Mouse (Mus musculus): Measurements from ENCODE around the gene Lrrc55. TPM values are rescaled to one million over a fixed set of nuclear protein-coding genes. Genes with fewer than 3 reads are reported as not detected.
A peak's percentile ranks its signal among the peaks of the same experiment; 100 is the strongest.

Gene Lrrc55
- total and polyA plus RNA-seq, 3 experiments: 0.81 to 1.6 (median 1.3) TPM

DNA sequence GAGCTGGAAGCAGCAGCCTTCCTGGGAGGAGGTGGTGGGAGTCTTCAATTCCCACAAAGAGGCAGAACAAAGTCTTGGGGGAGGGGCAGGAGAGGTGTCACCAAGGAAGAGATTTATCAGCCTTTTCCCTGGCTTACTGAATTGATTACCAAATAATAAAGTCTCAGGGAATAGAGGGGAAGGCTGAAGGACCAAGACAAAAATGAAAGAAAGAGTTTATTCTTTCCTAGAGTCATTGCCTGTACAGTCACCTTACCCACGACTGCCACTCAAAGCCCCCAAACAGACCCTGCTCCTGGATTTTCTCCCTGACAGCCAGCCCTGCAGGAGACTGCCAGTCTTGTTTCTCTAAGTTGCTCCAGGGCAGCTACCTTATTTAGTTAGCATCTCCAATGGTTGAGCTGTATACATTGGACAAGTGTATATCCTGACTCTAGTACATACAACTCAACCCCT lies 35.3 kb downstream of the Lrrc55 start:
- no peak overlapping the region for H3K4me3 ChIP-seq
- no peaks in the 10 kb centered on the region for H3K36me3 ChIP-seq (ENCODE audit: control insufficient read depth, insufficient read depth, low read length)
- 48% methylated on average over 1 of the region's 1 CpGs for WGBS
- no peak overlapping the region for H3K27ac ChIP-seq
- DNase-seq: no peak
- TF ChIP-seq POLR2A (IDR thresholded peaks at IDR 0.05; ENCODE audit: insufficient read depth, low read depth, low read length): no peak
- no peak for TF ChIP-seq EP300 (IDR thresholded peaks at IDR 0.05; ENCODE audit: insufficient read depth, low read depth, low read length)
- no peak for TF ChIP-seq CTCF (IDR thresholded peaks at IDR 0.05)
- H3K9ac ChIP-seq (ENCODE audit: low read depth, low read length): no peak overlapping the region
- peaks cover 2% of the 10 kb centered on the region for H3K4me1 ChIP-seq (ENCODE audit: control insufficient read depth, insufficient read depth, low read length)
- H3K79me2 ChIP-seq (replicated peaks; ENCODE audit: control insufficient read depth, insufficient read depth, low read length): no peaks in the 10 kb centered on the region
- intact Hi-C loops (cut with DNase I): no loop called here
- no peaks in the 10 kb centered on the region for H3K27me3 ChIP-seq (ENCODE audit: control insufficient read depth, insufficient read depth, low read length)

DNA sequence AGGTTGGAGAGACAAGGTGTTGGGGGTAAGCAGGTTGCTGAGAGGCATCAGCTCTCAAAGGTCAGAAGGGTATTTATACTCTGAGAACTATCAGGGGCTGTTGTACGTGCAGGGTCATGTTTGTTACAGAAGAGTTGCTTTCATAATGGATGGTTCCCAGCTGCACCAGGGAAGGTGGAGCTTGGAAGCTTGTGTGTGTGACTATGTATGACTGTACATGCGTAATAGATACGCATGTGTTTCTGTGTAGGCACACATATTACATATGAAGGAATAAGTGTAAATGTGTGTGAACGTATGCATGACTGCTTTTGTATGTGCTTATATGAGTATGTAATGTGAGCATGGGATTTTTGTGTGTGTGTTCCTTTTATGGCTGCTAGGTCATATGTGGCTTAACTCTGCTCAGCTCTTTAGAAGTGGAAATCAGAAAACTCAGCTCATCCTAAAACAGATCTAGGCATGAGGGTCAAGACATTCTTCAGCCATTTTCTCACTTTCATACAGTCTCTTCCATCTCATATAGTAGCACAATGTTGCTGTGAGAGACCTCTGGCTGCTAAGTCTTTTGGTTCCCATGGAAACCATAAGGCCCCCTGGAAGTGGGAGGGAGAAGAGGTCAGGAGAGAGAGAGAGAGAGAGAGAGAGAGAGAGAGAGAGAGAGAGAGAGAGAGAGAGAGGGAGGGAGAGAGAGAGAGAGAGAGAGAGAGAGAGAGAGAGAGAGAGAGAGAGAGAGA lies 35.9 kb downstream of the Lrrc55 start:
- no peak for DNase-seq
- intact Hi-C loops (cut with DNase I): no loop called here
- Histone ChIP-seq H3K4me1 (ENCODE audit: control insufficient read depth, insufficient read depth, low read length) (peaks cover 3% of the 10 kb centered on the region), H3K79me2 (replicated peaks; ENCODE audit: control insufficient read depth, insufficient read depth, low read length) (no peaks in the 10 kb centered on the region), H3K9ac (ENCODE audit: low read depth, low read length) (no peak overlapping the region), H3K4me3 (no peak overlapping the region), H3K27me3 (ENCODE audit: control insufficient read depth, insufficient read depth, low read length) (no peaks in the 10 kb centered on the region), H3K36me3 (ENCODE audit: control insufficient read depth, insufficient read depth, low read length) (no peaks in the 10 kb centered on the region), H3K27ac (no peak overlapping the region)
- TF ChIP-seq CTCF (IDR thresholded peaks at IDR 0.05) (no peak), POLR2A (IDR thresholded peaks at IDR 0.05; ENCODE audit: insufficient read depth, low read depth, low read length) (no peak), EP300 (IDR thresholded peaks at IDR 0.05; ENCODE audit: insufficient read depth, low read depth, low read length) (no peak)
- 77% methylated on average over 4 of the region's 4 CpGs for WGBS

DNA sequence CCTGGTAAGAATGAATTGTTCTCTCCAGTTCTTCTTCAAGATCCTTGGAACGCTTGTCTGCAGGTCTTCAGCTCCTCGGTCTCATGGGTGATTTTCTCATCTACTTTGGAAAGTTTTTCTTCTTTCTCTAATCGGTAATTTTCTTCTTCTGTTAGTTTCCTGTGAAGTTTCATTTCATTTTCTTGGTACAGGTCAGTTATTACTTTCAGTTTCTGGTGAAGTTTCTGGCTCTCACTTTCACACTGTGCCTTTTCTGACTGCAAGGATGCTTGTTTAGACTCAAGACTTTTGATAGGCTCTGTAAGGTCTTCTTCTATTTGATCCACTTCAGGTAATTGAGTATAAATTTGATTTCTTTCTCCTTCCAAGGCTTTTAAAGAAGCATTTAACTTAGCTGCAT lies 39.6 kb downstream of the Lrrc55 start:
- Histone ChIP-seq H3K9ac (ENCODE audit: low read depth, low read length) (no peak overlapping the region), H3K27me3 (ENCODE audit: control insufficient read depth, insufficient read depth, low read length) (no peaks in the 10 kb centered on the region), H3K4me3 (no peak overlapping the region), H3K27ac (no peak overlapping the region; the same call in 1 of the 2 replicates), H3K79me2 (replicated peaks; ENCODE audit: control insufficient read depth, insufficient read depth, low read length) (no peaks in the 10 kb centered on the region), H3K4me1 (ENCODE audit: control insufficient read depth, insufficient read depth, low read length) (peaks cover 4% of the 10 kb centered on the region), H3K36me3 (ENCODE audit: control insufficient read depth, insufficient read depth, low read length) (no peaks in the 10 kb centered on the region)
- intact Hi-C loops (cut with DNase I): no loop called here
- TF ChIP-seq EP300 (IDR thresholded peaks at IDR 0.05; ENCODE audit: insufficient read depth, low read depth, low read length): no peak
- TF ChIP-seq POLR2A (IDR thresholded peaks at IDR 0.05; ENCODE audit: insufficient read depth, low read depth, low read length): no peak
- TF ChIP-seq CTCF (IDR thresholded peaks at IDR 0.05): no peak
- DNase-seq: no peak
- 61% methylated on average over 3 of the region's 3 CpGs for WGBS

DNA sequence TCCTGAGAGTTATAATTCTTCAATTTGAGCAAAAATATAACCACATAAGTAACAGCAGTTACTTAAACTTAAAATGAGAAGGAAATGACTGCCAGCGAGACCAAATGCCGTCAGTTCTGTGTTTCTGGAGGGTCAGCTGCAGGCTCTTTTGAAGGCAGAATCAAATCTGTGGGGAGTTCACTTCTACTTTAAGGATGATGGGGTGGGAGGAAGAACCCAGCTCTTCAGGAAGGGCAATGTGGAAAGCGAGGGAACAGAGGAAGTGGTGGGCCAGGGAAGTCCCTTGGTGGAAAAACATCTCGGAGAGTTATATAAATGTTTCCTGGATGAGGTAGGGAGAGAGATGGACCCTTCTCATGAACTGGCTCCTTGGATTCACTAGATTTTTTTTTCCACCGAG lies 40.9 kb downstream of the Lrrc55 start:
- TF ChIP-seq CTCF (IDR thresholded peaks at IDR 0.05) (no peak), POLR2A (IDR thresholded peaks at IDR 0.05; ENCODE audit: insufficient read depth, low read depth, low read length) (no peak), EP300 (IDR thresholded peaks at IDR 0.05; ENCODE audit: insufficient read depth, low read depth, low read length) (no peak)
- Histone ChIP-seq H3K4me1 (ENCODE audit: control insufficient read depth, insufficient read depth, low read length) (peaks cover 4% of the 10 kb centered on the region), H3K4me3 (no peak overlapping the region), H3K9ac (ENCODE audit: low read depth, low read length) (no peak overlapping the region), H3K79me2 (replicated peaks; ENCODE audit: control insufficient read depth, insufficient read depth, low read length) (no peaks in the 10 kb centered on the region), H3K36me3 (ENCODE audit: control insufficient read depth, insufficient read depth, low read length) (no peaks in the 10 kb centered on the region), H3K27me3 (ENCODE audit: control insufficient read depth, insufficient read depth, low read length) (no peaks in the 10 kb centered on the region), H3K27ac (peak overlapping the region; percentile 40)
- WGBS: 54% methylated on average over 5 of the region's 5 CpGs
- intact Hi-C loops (cut with DNase I): no loop called here
- no peak for DNase-seq

DNA sequence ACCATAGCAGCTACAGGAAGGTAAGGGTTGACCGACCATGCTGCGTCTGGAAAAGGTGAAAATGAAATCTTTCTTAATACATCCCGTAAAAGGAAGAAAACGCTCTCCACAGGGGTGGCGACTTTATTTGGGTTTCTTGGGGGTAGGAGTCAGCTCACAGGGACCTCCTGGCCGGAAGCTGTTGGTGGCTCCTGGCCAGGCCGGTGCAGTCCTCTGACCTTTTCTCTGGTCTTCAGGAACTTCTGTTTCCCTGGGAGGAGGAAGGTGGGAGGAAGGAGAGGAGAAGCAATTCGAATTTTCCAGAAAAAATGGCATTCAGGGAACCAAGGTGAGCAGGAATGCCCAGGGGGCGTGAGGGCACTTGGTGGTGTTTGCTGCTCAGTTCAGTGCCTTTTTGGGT lies 41.7 kb downstream of the Lrrc55 start:
- H3K27me3 ChIP-seq (ENCODE audit: control insufficient read depth, insufficient read depth, low read length): no peaks in the 10 kb centered on the region
- no peak overlapping the region for H3K4me3 ChIP-seq
- TF ChIP-seq CTCF (IDR thresholded peaks at IDR 0.05) (no peak), EP300 (IDR thresholded peaks at IDR 0.05; ENCODE audit: insufficient read depth, low read depth, low read length) (no peak), POLR2A (IDR thresholded peaks at IDR 0.05; ENCODE audit: insufficient read depth, low read depth, low read length) (no peak)
- 46% methylated on average over 9 of the region's 9 CpGs for WGBS
- no peaks in the 10 kb centered on the region for H3K79me2 ChIP-seq (replicated peaks; ENCODE audit: control insufficient read depth, insufficient read depth, low read length)
- peak; percentile 49 to 57 for DNase-seq
- peaks cover 4% of the 10 kb centered on the region for H3K4me1 ChIP-seq (ENCODE audit: control insufficient read depth, insufficient read depth, low read length)
- no peaks in the 10 kb centered on the region for H3K36me3 ChIP-seq (ENCODE audit: control insufficient read depth, insufficient read depth, low read length)
- H3K27ac ChIP-seq: peak overlapping the region; percentile 40
- H3K9ac ChIP-seq (ENCODE audit: low read depth, low read length): no peak overlapping the region
- intact Hi-C loops (cut with DNase I): no loop called here

DNA sequence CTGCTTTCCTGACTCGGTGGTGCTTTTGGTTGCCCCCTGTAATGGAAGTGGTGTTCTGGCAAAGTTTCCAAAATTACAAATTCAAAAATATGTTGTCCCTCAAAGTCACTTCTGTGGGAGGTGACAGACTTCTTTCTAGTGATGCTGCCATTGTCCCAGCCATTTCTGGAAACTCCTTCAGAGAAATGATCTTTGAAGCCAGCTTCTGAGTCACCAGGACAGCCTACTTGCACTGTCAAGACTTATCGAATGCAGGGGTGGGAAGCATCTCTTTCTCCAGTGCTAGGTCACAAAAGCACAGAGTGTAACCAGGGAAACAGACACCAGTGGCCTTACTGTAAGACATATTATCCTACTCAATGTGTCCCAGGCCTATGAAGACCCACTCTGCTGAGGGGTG lies 45.8 kb downstream of the Lrrc55 start:
- H3K4me3 ChIP-seq: no peak overlapping the region
- peaks cover 4% of the 10 kb centered on the region; the same call in 1 of the 2 replicates for H3K4me1 ChIP-seq (ENCODE audit: control insufficient read depth, insufficient read depth, low read length)
- no peak overlapping the region for H3K9ac ChIP-seq (ENCODE audit: low read depth, low read length)
- WGBS: 73% methylated on average over 2 of the region's 2 CpGs
- no peak overlapping the region for H3K27ac ChIP-seq
- H3K27me3 ChIP-seq (ENCODE audit: control insufficient read depth, insufficient read depth, low read length): no peaks in the 10 kb centered on the region
- H3K36me3 ChIP-seq (ENCODE audit: control insufficient read depth, insufficient read depth, low read length): no peaks in the 10 kb centered on the region
- no peak for TF ChIP-seq POLR2A (IDR thresholded peaks at IDR 0.05; ENCODE audit: insufficient read depth, low read depth, low read length)
- TF ChIP-seq CTCF (IDR thresholded peaks at IDR 0.05): no peak
- no peak for TF ChIP-seq EP300 (IDR thresholded peaks at IDR 0.05; ENCODE audit: insufficient read depth, low read depth, low read length)
- H3K79me2 ChIP-seq (replicated peaks; ENCODE audit: control insufficient read depth, insufficient read depth, low read length): no peaks in the 10 kb centered on the region
- DNase-seq: no peak
- intact Hi-C loops (cut with DNase I): no loop called here
